Mouse (Mus musculus) E14TG2a.4 (cell line): ENCODE data around the gene Thegl.
"Not testable (repeated sequence)": the region's sequence is repeated elsewhere in the genome, so short reads cannot be mapped to it uniquely, and the experiment has no call there.

ENCODE experiments used
- H3K27me3 ChIP-seq: 2 replicates; pipeline ENCODE4 v1.6.1; 2014; ENCODE audit warnings: low read length, control low read depth; ENCODE audit not compliant: insufficient read depth
- H3K36me3 ChIP-seq: 2 replicates; pipeline ENCODE4 v1.6.1; 2014; ENCODE audit warnings: low read length, control low read depth; ENCODE audit not compliant: insufficient read depth
- H3K4me1 ChIP-seq: replicated peaks from 2 replicates; pipeline ENCODE4 v1.6.1; 2014; ENCODE audit warnings: low read depth, low read length, control low read depth
- H3K4me3 ChIP-seq: replicated peaks from 2 replicates; pipeline ENCODE4 v1.5.1; 2014; ENCODE audit warnings: mild to moderate bottlenecking, low read length
- H3K9me3 ChIP-seq: 2 replicates; pipeline ENCODE4 v1.6.1; 2014; ENCODE audit warnings: low read length, control low read depth
- CTCF ChIP-seq: conservative IDR thresholded peaks from 2 replicates; pipeline ENCODE4 v1.5.1; 2014; ENCODE audit warnings: low read length
- NANOG ChIP-seq: IDR thresholded peaks from 2 replicates; pipeline ENCODE4 v1.6.1; 2014; ENCODE audit warnings: borderline replicate concordance, low read length, mixed read lengths
- POU5F1 ChIP-seq: IDR thresholded peaks from 2 replicates; pipeline ENCODE4 v1.6.1; 2014; ENCODE audit warnings: low read length, borderline replicate concordance

Gene Thegl

GRCm38 (mm10) chr5:77029735-77030134 is 13.9 kb downstream of the Thegl start:
- no peaks in the 10 kb centered on the region for H3K4me1 ChIP-seq
- peaks cover 32% of the 10 kb centered on the region for H3K9me3 ChIP-seq
- no peak for TF ChIP-seq NANOG
- no peak for TF ChIP-seq POU5F1
- TF ChIP-seq CTCF = peak; percentile 38
- no peaks in the 10 kb centered on the region for H3K27me3 ChIP-seq
- no peaks in the 10 kb centered on the region for H3K36me3 ChIP-seq
- H3K4me3 ChIP-seq = no peak overlapping the region

DNA sequence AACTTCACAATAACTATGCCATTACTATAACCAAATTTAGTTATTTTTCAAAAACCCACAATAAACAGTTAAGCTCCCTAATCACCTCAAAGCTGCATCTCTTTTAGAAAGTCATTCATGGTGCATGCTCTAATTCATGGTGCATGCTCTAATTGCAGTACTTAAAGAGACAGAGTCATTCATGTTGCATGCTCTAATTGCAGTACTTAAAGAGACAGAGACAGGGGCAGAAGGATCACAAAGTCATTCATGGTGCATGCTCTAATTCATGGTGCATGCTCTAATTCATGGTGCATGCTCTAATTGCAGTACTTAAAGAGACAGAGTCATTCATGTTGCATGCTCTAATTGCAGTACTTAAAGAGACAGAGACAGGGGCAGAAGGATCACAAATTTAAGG is 19.3 kb downstream of the Thegl start:
- not testable (repeated sequence) for H3K27me3 ChIP-seq, H3K9me3 ChIP-seq, H3K4me3 ChIP-seq, H3K4me1 ChIP-seq, H3K36me3 ChIP-seq

DNA sequence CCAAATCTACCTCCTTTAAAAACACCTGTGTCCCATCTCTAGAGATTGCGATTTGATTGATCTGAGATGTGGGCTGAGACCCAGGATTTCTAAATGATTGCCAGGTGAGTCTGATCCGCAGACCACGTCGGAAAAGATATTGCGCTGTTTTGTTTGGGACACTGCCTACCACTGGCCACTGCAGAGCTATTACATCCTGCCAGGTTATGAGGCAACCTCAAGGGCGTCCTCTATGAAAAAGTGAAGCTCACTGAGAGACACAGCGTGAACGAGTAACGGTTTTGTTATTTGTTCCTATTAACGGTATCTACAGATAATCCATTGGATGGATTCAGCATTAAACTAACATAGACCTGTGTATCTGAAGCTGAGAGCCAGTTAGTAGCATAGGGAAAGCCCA is 22.6 kb downstream of the Thegl start:
- no peaks in the 10 kb centered on the region for H3K36me3 ChIP-seq
- TF ChIP-seq CTCF = no peak
- no peak for TF ChIP-seq NANOG
- TF ChIP-seq POU5F1 = no peak
- H3K4me3 ChIP-seq = no peak overlapping the region
- no peaks in the 10 kb centered on the region for H3K4me1 ChIP-seq
- H3K9me3 ChIP-seq = peaks cover 4% of the 10 kb centered on the region; the same call in 1 of the 2 replicates
- no peaks in the 10 kb centered on the region for H3K27me3 ChIP-seq

DNA sequence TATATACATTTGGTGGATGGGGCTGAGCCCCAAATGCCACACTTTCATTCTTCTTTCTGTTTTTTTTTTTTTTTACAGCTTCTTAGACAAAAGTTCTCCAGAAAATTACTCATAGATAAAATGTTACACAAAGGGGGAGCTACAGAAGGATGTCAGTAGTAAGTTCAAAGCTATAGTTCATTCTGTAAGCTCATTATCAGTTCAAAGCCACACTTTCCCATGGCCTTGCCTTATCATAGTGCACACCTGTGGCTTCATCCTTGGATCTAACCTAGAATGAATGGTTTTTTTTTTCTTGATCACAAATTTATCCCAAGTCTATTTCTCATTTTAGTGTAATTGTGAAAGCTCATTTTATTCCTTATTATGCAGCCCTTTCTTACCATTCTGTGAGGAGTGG is 23.6 kb downstream of the Thegl start:
- TF ChIP-seq POU5F1 (no peak), NANOG (no peak), CTCF (no peak)
- Histone ChIP-seq H3K36me3 (no peaks in the 10 kb centered on the region), H3K9me3 (peaks cover 4% of the 10 kb centered on the region; the same call in 1 of the 2 replicates), H3K4me3 (no peak overlapping the region), H3K27me3 (no peaks in the 10 kb centered on the region), H3K4me1 (no peaks in the 10 kb centered on the region)

DNA sequence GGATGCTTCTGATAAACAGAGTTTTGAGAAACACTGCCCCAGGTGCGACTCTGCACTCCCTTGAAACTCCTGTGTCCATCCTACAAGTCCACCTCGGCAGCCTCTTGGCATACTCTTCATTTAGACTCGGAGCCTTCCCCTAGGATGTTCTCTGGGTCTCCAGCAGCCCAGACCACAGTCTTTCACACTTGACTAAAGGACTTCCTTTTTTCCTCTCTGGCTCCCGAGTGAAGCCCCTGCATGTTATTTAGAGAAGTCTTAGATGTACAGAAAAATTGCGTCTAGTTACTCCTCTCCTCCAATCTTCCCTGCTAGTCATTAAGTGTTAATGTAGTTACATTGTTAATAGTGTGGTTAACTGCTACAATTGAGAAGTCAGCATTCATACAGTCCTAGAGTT is 28.5 kb downstream of the Thegl start:
- H3K36me3 ChIP-seq = no peaks in the 10 kb centered on the region
- no peaks in the 10 kb centered on the region for H3K9me3 ChIP-seq
- TF ChIP-seq CTCF = no peak
- no peak for TF ChIP-seq NANOG
- TF ChIP-seq POU5F1 = no peak
- no peak overlapping the region for H3K4me3 ChIP-seq
- no peaks in the 10 kb centered on the region for H3K27me3 ChIP-seq
- H3K4me1 ChIP-seq = peaks cover 8% of the 10 kb centered on the region; the same call in 1 of the 2 replicates

DNA sequence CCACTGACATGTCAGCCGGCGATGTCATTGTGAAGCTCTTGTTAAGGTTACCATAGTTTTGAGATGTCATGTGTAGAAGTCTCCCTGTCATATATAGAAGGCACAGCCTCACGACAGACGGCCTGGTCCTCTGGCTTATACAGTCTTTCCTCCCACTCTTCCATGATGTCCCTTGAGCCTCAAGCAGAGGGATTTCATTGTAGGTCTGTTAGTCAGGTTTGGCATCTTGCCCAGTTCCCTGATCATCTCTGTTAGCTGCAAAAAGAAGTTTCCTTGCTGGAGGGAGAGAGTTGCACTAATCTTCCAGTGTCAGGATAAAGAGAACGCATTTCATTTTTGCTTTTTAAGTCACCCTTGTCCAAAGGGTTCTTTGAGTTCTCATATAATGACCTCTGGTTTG is 36.8 kb downstream of the Thegl start:
- H3K4me3 ChIP-seq = no peak overlapping the region
- H3K4me1 ChIP-seq = peaks cover 11% of the 10 kb centered on the region
- no peaks in the 10 kb centered on the region for H3K9me3 ChIP-seq
- no peaks in the 10 kb centered on the region for H3K36me3 ChIP-seq
- TF ChIP-seq CTCF = no peak
- H3K27me3 ChIP-seq = peaks cover 6% of the 10 kb centered on the region

DNA sequence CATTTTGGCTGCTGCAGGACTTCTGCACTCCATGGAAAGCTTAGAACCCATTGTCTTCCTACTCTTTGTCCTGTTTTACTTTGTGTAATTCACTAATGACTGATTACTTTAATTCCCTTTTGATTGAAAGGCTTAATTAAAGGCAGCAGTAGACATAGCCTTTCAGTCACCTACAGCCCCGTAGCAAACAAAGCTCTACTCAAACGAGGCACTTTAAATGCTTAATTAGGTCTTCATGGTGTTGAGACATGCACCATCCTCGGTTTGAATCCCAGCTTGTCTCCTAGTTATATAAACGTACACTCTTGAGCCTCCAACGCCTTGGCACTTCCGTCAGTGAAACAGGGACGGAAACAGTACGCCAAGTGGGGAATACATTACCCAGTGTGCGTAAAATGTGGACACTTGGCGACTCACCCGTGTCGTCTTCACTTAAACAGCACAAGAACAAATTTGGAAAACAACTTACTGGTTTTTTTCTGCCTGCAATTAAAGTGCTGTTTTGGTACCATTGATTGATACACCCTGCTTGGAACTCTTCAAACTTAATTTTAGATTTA is 41.1 kb downstream of the Thegl start:
- TF ChIP-seq NANOG (no peak), POU5F1 (no peak), CTCF (no peak)
- no peaks in the 10 kb centered on the region for H3K36me3 ChIP-seq
- H3K4me3 ChIP-seq = no peak overlapping the region
- H3K27me3 ChIP-seq = peaks cover 22% of the 10 kb centered on the region
- peaks cover 26% of the 10 kb centered on the region for H3K4me1 ChIP-seq
- H3K9me3 ChIP-seq = no peaks in the 10 kb centered on the region

GRCm38 (mm10) chr5:77060363-77060762 is 44.5 kb downstream of the Thegl start:
- Histone ChIP-seq H3K27me3 (peaks cover 22% of the 10 kb centered on the region), H3K4me1 (peaks cover 26% of the 10 kb centered on the region), H3K9me3 (no peaks in the 10 kb centered on the region), H3K36me3 (no peaks in the 10 kb centered on the region), H3K4me3 (no peak overlapping the region)
- TF ChIP-seq CTCF = no peak
- no peak for TF ChIP-seq NANOG
- no peak for TF ChIP-seq POU5F1

GRCm38 (mm10) chr5:77061372-77062038 is 45.7 kb downstream of the Thegl start:
- H3K27me3 ChIP-seq = peaks cover 19% of the 10 kb centered on the region
- peak; percentile 94 for TF ChIP-seq CTCF
- no peak for TF ChIP-seq POU5F1

More at GRCm38 (mm10) chr5:77061372-77062038, 45.7 kb downstream of the Thegl start:
- H3K9me3 ChIP-seq = no peaks in the 10 kb centered on the region
- H3K4me3 ChIP-seq = peak overlapping the region; percentile 43; the same call in 1 of the 2 replicates
- H3K4me1 ChIP-seq = peaks cover 21% of the 10 kb centered on the region
- no peaks in the 10 kb centered on the region for H3K36me3 ChIP-seq
